Mouse (Mus musculus) hindlimb bud, embryonic 11.5 days (tissue): ENCODE data around the gene Lrrtm1.

Experiments
- DNase-seq: peaks from one replicate; pipeline ENCODE4 v3.0.0-alpha.2; 2012; ENCODE audit warnings: low read depth, low spot score; ENCODE audit errors: extremely low spot score

Gene Lrrtm1

GRCm38 (mm10) chr6:77242601-77243406 is at the start of gene Lrrtm1:
Gene Lrrtm1 (plus strand): TSS chr6:77242689.
- DNase-seq: no peak

GRCm38 (mm10) chr6:77196650-77197049 is 45.8 kb upstream of the Lrrtm1 start:
- DNase-seq: no peak

- DNase-seq: no peak
Observed at GRCm38 (mm10) chr6:77199375-77199774, 43.1 kb upstream of the Lrrtm1 start.

GRCm38 (mm10) chr6:77209183-77209582 is 33.3 kb upstream of the Lrrtm1 start:
- no peak for DNase-seq

GRCm38 (mm10) chr6:77209929-77210328 is 32.6 kb upstream of the Lrrtm1 start:
- DNase-seq: no peak

GRCm38 (mm10) chr6:77213757-77214409 is 28.6 kb upstream of the Lrrtm1 start:
- peak; percentile 64 for DNase-seq

GRCm38 (mm10) chr6:77215322-77215721 is 27.2 kb upstream of the Lrrtm1 start:
- DNase-seq: no peak

- DNase-seq: no peak
Observed at GRCm38 (mm10) chr6:77218875-77219274, 23.6 kb upstream of the Lrrtm1 start.

- no peak for DNase-seq
Observed at GRCm38 (mm10) chr6:77220776-77221175, 21.7 kb upstream of the Lrrtm1 start.

- no peak for DNase-seq
Observed at GRCm38 (mm10) chr6:77222849-77223638, 19.4 kb upstream of the Lrrtm1 start.

GRCm38 (mm10) chr6:77240426-77240825 is 2.1 kb upstream of the Lrrtm1 start:
- no peak for DNase-seq

- no peak for DNase-seq
Observed at GRCm38 (mm10) chr6:77243541-77244231, 1.2 kb downstream of the Lrrtm1 start.

GRCm38 (mm10) chr6:77253480-77253879 is 11.0 kb downstream of the Lrrtm1 start:
- DNase-seq: no peak

GRCm38 (mm10) chr6:77256348-77256747 is 13.9 kb downstream of the Lrrtm1 start:
- DNase-seq: no peak

- DNase-seq: no peak
Observed at GRCm38 (mm10) chr6:77257358-77258105, 15.0 kb downstream of the Lrrtm1 start.

- DNase-seq: no peak
Observed at GRCm38 (mm10) chr6:77265163-77265562, 22.7 kb downstream of the Lrrtm1 start.

GRCm38 (mm10) chr6:77278794-77279193 is 36.3 kb downstream of the Lrrtm1 start:
- DNase-seq: no peak

- peak; percentile 16 for DNase-seq
Observed at GRCm38 (mm10) chr6:77286317-77286716, 43.8 kb downstream of the Lrrtm1 start.

GRCm38 (mm10) chr6:77288402-77288801 is 45.9 kb downstream of the Lrrtm1 start:
- no peak for DNase-seq

GRCm38 (mm10) chr6:77291415-77291814 is 48.9 kb downstream of the Lrrtm1 start:
- no peak for DNase-seq
